Mouse (Mus musculus) midbrain, embryonic 14.5 days (tissue): ENCODE data around the gene Gm35549. TPM values are rescaled to one million over a fixed set of nuclear protein-coding genes. Genes with fewer than 3 reads are reported as not detected.

Source experiments
- ATAC-seq: fragments of 200-750 bp; cut with Nextera tagmentation; 2 replicates; pipeline ENCODE4 v1.8.0; 2017; ENCODE audit warnings: moderate number of reproducible peaks, moderate library complexity; ENCODE audit not compliant: low FRiP score, low TSS enrichment
- DNase-seq: peaks from one replicate; pipeline ENCODE4 v3.0.0-alpha.2; 2015
- H3K27ac ChIP-seq: fragments of 300-500 bp; sonication (generic); replicated peaks from 2 replicates; pipeline ENCODE4 v1.5.1; 2014; ENCODE audit warnings: mild to moderate bottlenecking, low read depth, low read length, moderate library complexity
- H3K27me3 ChIP-seq: fragments of 300-500 bp; sonication (generic); 2 replicates; pipeline ENCODE4 v1.6.1; 2014; ENCODE audit warnings: low read length, control low read depth, mixed read lengths; ENCODE audit not compliant: control insufficient read depth, insufficient read depth
- H3K36me3 ChIP-seq: fragments of 300-500 bp; sonication (generic); 2 replicates; pipeline ENCODE4 v1.6.1; 2014; ENCODE audit warnings: low read length, control low read depth; ENCODE audit not compliant: control insufficient read depth, insufficient read depth
- H3K4me1 ChIP-seq: fragments of 300-500 bp; sonication (generic); 2 replicates; pipeline ENCODE4 v1.6.1; 2014; ENCODE audit warnings: mild to moderate bottlenecking, antibody characterized with exemption, low read length, control low read depth; ENCODE audit not compliant: control insufficient read depth, insufficient read depth
- H3K4me2 ChIP-seq: fragments of 300-500 bp; sonication (generic); 2 replicates; pipeline ENCODE4 v1.6.1; 2014; ENCODE audit warnings: mild to moderate bottlenecking, low read length, moderate library complexity
- H3K4me3 ChIP-seq: fragments of 300-500 bp; sonication (generic); replicated peaks from 2 replicates; pipeline ENCODE4 v1.5.1; 2014; ENCODE audit warnings: low read depth, low read length
- H3K9ac ChIP-seq: fragments of 300-500 bp; sonication (generic); replicated peaks from 2 replicates; pipeline ENCODE4 v1.6.1; 2014; ENCODE audit warnings: mild to moderate bottlenecking, low read length, moderate library complexity
- H3K9me3 ChIP-seq: fragments of 300-500 bp; sonication (generic); 2 replicates; pipeline ENCODE4 v1.6.1; 2016; ENCODE audit warnings: low read length, control low read depth, mixed read lengths; ENCODE audit not compliant: control insufficient read depth
- WGBS: fragments of 180-500 bp; shearing (Covaris S2); extraction: QIAGEN DNeasy Blood & Tissue Kit; methylation state at CpG from one replicate; pipeline ENCODE4 v1.1.7; 2014; 5-methylcytosine and 5-hydroxymethylcytosine counted together
- polyA plus RNA-seq: library from polyadenylated mRNA; unstranded; fragments of >200 nt; fragmentation: Nextera tagmentation; extraction: Ambion mirVana; gene quantifications from 2 replicates; pipeline ENCODE4 v1.2.1, GENCODE M21; 2014

The Gm35549 gene
- 0.63 and 0.88 TPM in 2 replicates for polyA plus RNA-seq

GRCm38 (mm10) chr9:122843760-122844159 is at the start of gene Gm35549:
Gene Gm35549 (minus strand): TSS chr9:122844035.
- H3K36me3 ChIP-seq: peaks cover 6% of the 10 kb centered on the region; the same call in 1 of the 2 replicates
- no peaks in the 10 kb centered on the region for H3K4me1 ChIP-seq
- H3K4me3 ChIP-seq: no peak within 1 kb of the TSS
- no peaks in the 10 kb centered on the region for H3K27me3 ChIP-seq
- H3K9me3 ChIP-seq: no peaks in the 10 kb centered on the region
- H3K4me2 ChIP-seq: no peak within 1 kb of the TSS
- DNase-seq: no peak
- no peak within 1 kb of the TSS for H3K9ac ChIP-seq
- ATAC-seq: no peak
- no peak within 1 kb of the TSS for H3K27ac ChIP-seq
- 89% methylated on average over 3 of the region's 3 CpGs for WGBS

DNA sequence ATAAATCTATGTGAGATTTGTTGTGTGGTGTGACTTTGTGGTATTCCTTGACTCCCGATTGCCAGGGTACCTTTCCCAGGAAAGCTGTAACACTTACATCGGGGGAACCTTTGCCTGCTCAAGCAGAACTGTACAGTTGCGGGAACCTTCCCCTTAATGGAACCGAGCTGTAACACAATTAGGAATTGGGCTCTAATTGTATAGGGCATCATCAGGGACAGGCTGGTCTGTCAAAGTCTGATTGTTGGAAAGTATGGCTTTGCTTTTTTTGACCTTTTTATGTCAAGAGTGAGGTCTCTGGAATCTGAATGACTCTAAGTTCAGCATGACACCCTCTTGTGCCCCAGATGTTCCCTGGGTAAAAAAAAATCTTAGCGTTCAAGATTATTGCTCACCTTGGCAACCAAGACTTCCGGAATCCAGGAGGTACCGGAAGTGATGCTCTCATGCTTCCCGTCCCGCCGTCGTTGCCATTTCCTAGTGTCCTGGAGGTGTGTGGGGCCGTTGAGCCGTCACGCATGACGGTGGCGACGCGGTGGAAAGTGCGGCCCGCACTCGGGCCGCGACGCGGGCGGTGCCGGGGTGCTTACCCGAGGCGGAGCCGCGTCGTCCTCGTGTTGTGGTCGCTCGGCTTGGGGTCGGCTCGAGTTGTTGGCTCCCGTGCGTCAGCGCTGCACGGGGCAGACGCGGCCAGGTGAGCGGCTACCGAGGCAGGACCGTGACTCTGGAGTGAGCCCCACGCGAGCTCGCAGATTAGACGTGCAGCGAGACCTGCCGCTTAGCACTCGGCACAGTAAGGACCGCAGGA is 42.7 kb upstream of the Gm35549 start:
- Histone ChIP-seq H3K4me3 (peak overlapping the region; percentile 74), H3K9ac (peak overlapping the region; percentile 71), H3K4me2 (peak overlapping the region; percentile 88), H3K9me3 (0 out of 2 replicates have a peak, but pooled peaks cover 3% of the 10 kb centered on the region), H3K4me1 (peaks cover 6% of the 10 kb centered on the region; the same call in 1 of the 2 replicates), H3K27me3 (no peaks in the 10 kb centered on the region), H3K36me3 (0 out of 2 replicates have a peak, but pooled peaks cover 5% of the 10 kb centered on the region), H3K27ac (peak overlapping the region; percentile 68)
- ATAC-seq (peak; percentile 64), DNase-seq (peak; percentile 90)
- WGBS: 7% methylated on average over 54 of the region's 54 CpGs

GRCm38 (mm10) chr9:122885385-122885784 is 41.5 kb upstream of the Gm35549 start, which contains the start of gene Zkscan7:
Gene Zkscan7 (plus strand): TSS chr9:122885685.
- H3K4me2 ChIP-seq: peak within 1 kb of the TSS; percentile 88
- ATAC-seq: no peak
- no peaks in the 10 kb centered on the region for H3K36me3 ChIP-seq
- peak within 1 kb of the TSS; percentile 74 for H3K4me3 ChIP-seq
- WGBS: 89% methylated on average over 3 of the region's 3 CpGs
- DNase-seq: no peak
- no peaks in the 10 kb centered on the region for H3K27me3 ChIP-seq
- H3K4me1 ChIP-seq: peaks cover 6% of the 10 kb centered on the region; the same call in 1 of the 2 replicates
- 0 out of 2 replicates have a peak within 1 kb of the TSS, but pooled peaks have one; percentile 33 for H3K27ac ChIP-seq
- H3K9me3 ChIP-seq: 0 out of 2 replicates have a peak, but pooled peaks cover 3% of the 10 kb centered on the region
- H3K9ac ChIP-seq: peak within 1 kb of the TSS; percentile 71; the same call in 1 of the 2 replicates

DNA sequence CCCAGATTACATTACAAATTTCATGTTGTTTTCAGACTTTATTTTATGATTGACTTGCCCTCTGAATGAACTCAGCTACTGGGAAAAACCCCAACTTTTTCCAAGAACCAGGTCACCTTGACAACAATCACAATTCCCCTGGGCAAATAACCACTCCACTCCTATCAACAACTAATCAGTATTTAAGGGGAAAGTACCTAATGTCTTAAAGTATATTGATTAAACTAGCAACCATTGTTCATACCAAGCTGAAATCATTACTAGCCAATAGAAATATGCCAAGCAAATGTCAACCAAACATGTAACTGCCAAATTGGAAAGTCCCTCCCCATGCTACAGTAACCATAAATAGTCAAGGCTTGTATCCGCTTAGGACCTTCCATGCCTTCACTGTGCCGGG is 31.3 kb upstream of the Gm35549 start:
- no peak overlapping the region for H3K27ac ChIP-seq
- no peaks in the 10 kb centered on the region for H3K36me3 ChIP-seq
- WGBS: 96% methylated on average over 2 of the region's 2 CpGs
- no peak for DNase-seq
- no peak overlapping the region for H3K4me2 ChIP-seq
- no peaks in the 10 kb centered on the region for H3K27me3 ChIP-seq
- no peak overlapping the region for H3K9ac ChIP-seq
- H3K4me3 ChIP-seq: no peak overlapping the region
- H3K4me1 ChIP-seq: no peaks in the 10 kb centered on the region
- H3K9me3 ChIP-seq: no peaks in the 10 kb centered on the region
- no peak for ATAC-seq

- ATAC-seq: no peak
- no peak overlapping the region for H3K9ac ChIP-seq
- 70% methylated on average over 1 of the region's 1 CpGs for WGBS
- no peak for DNase-seq
- H3K27ac ChIP-seq: no peak overlapping the region
- H3K36me3 ChIP-seq: no peaks in the 10 kb centered on the region
- H3K4me3 ChIP-seq: no peak overlapping the region
- H3K4me2 ChIP-seq: no peak overlapping the region
- no peaks in the 10 kb centered on the region for H3K9me3 ChIP-seq
- no peaks in the 10 kb centered on the region for H3K4me1 ChIP-seq
- no peaks in the 10 kb centered on the region for H3K27me3 ChIP-seq
These were observed 30.8 kb upstream of the Gm35549 start for GRCm38 (mm10) chr9:122874653-122875052.

DNA sequence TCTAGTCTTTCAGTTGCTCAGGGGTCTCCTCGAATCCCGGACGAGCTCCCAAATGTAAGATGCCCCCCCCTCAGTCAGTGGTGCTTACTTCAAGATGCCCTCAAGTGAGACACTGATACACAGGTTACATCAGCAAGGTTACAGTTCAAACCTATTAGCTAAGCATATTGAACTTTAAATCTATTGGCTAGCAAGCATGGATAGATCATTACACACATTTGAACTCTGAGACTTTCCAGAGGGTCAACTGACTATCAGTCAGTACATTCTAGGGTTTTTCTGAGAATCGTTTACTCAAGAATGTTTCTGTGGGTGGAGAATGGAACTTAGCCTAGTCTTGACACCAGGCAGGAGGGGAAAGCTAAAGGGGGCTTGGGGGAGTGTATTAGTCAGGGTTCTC is 28.8 kb upstream of the Gm35549 start:
- H3K9ac ChIP-seq: no peak overlapping the region
- no peak overlapping the region for H3K4me2 ChIP-seq
- no peak overlapping the region for H3K4me3 ChIP-seq
- no peak overlapping the region for H3K27ac ChIP-seq
- H3K27me3 ChIP-seq: no peaks in the 10 kb centered on the region
- no peaks in the 10 kb centered on the region for H3K4me1 ChIP-seq
- H3K9me3 ChIP-seq: no peaks in the 10 kb centered on the region
- 90% methylated on average over 4 of the region's 4 CpGs for WGBS
- no peaks in the 10 kb centered on the region for H3K36me3 ChIP-seq
- no peak for ATAC-seq
- no peak for DNase-seq

- H3K9ac ChIP-seq: peak overlapping the region; percentile 84
- peaks cover 11% of the 10 kb centered on the region for H3K36me3 ChIP-seq
- H3K27ac ChIP-seq: 0 out of 2 replicates have a peak overlapping the region, but pooled peaks have one; percentile 79
- H3K4me2 ChIP-seq: peak overlapping the region; percentile 65
- no peaks in the 10 kb centered on the region for H3K9me3 ChIP-seq
- no peak for DNase-seq
- H3K4me1 ChIP-seq: peaks cover 16% of the 10 kb centered on the region
- ATAC-seq: no peak; the same call in 1 of the 2 replicates
- H3K4me3 ChIP-seq: peak overlapping the region; percentile 84
- no peaks in the 10 kb centered on the region for H3K27me3 ChIP-seq
- 87% methylated on average over 4 of the region's 4 CpGs for WGBS
These were observed 22.4 kb upstream of the Gm35549 start for GRCm38 (mm10) chr9:122866192-122866591.

GRCm38 (mm10) chr9:122865697-122866166 is 21.9 kb upstream of the Gm35549 start, which contains the start of gene Zfp445:
Gene Zfp445 (minus strand): TSS chr9:122866006.
- under 1% methylated on average over 34 of the region's 34 CpGs for WGBS
- peak within 1 kb of the TSS; percentile 84 for H3K4me3 ChIP-seq
- H3K27ac ChIP-seq: peak within 1 kb of the TSS; percentile 79
- ATAC-seq: peak; percentile 90; the same call in 1 of the 2 replicates
- DNase-seq: peak; percentile 94
- H3K27me3 ChIP-seq: no peaks in the 10 kb centered on the region
- peaks cover 16% of the 10 kb centered on the region for H3K36me3 ChIP-seq
- peak within 1 kb of the TSS; percentile 84 for H3K9ac ChIP-seq
- peak within 1 kb of the TSS; percentile 65 for H3K4me2 ChIP-seq
- no peaks in the 10 kb centered on the region for H3K9me3 ChIP-seq
- H3K4me1 ChIP-seq: peaks cover 16% of the 10 kb centered on the region
